Mouse (Mus musculus) spleen, embryonic (tissue): ENCODE results near the gene Fam185a.

Source experiments
- CTCF ChIA-PET: fragments of 350-600 bp; sonication (Branson Sonifier 250); formaldehyde crosslinking; loops from one replicate; lab custom pipeline; 2022; lab: Charles Lee

Gene Fam185a

DNA sequence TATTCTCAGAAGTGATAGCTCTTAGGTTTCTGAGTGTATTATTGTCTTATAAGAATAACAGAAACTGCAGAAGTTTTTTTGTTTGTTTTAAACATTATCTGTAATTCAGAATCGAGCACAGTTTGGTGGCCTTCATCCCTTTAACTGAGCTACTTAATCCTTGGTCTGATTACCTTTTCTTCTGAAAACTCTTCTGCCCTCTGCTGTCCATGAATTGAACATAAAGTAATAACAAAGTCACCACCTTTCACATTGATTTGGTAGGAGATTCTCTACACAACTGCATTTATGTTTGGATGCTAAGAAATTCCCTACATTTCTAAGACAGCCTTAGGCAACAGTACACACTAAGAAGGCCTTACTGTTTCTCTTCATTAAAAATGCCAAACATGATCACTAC is 4.1 kb upstream of the Fam185a start:
- CTCF ChIA-PET, result interaction anchor here (0.7 to 1.2 kb wide), 2 partner anchors 89 to 149 kb away, joined by 3 read pairs; no protein-coding TSS in a partner anchor

GRCm38 (mm10) chr5:21426666-21427065 is 1.9 kb downstream of the Fam185a start:
- CTCF ChIA-PET, result interaction anchor here (0.6 to 0.7 kb wide), 3 partner anchors 95 to 1535 kb away, joined by 3 to 4 read pairs (median 3); no protein-coding TSS in a partner anchor

DNA sequence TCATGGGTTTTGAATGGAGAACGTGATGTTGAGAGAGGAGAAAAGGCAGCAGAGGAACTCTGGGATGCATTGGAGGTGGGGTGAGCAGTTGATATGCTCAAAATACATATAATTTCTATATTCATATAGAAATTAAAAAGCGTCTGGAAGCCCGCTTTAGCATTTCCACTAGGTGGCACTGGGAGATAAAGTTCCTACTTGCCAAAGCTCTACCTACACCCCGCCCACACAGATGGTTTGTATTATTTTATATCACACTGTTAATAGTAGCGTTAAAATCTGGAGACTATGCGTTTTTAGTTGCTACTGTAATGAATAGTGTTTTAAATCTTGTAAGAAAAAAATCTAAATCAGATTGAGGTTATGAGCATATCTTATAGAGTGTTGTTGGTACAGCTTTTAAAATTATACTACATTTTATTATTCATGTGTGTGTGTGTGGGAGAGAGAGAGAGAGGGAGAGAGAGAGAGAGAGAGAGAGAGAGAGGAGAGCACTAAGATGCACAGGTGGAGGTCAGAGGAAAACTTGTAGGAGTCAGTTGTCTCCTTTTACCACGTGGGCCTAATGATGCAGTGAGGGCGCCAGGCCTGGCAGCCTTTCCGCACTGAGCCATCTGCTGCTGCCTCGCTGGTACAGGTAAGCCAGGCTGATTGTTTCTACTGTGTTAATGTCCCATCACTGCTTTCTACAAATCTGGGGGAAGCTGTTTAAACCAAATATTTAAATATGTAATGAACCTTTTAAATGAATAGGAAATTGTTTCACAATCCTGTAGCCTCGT is 9.6 kb downstream of the Fam185a start:
- CTCF ChIA-PET, result no interaction called here

GRCm38 (mm10) chr5:21436471-21436975 is 11.8 kb downstream of the Fam185a start:
- CTCF ChIA-PET, result interaction anchor here (0.6 kb wide), 1 partner anchor 80 kb away, joined by 4 read pairs; no protein-coding TSS in a partner anchor

DNA sequence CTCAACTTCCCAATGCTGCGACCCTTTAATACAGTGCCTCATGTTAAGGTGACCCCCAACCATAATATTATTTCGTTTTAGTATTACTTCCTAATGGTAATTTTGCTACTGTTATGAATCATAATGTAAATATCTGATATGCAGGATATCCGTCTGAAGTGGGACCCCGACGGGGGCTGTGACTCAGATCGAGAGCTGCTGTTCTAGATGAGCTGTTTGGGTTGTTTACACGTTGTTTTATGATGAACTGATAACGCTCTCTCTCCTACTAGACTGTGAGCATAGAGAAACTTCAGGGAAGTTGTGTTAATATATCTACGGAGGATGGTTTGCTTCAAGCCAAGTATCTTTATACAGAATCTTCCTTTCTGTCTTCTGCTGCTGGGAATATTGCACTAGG is 13.7 kb downstream of the Fam185a start:
- CTCF ChIA-PET, result no interaction called here

- CTCF ChIA-PET, result no interaction called here
Measured at GRCm38 (mm10) chr5:21439446-21440110, 14.8 kb downstream of the Fam185a start.

DNA sequence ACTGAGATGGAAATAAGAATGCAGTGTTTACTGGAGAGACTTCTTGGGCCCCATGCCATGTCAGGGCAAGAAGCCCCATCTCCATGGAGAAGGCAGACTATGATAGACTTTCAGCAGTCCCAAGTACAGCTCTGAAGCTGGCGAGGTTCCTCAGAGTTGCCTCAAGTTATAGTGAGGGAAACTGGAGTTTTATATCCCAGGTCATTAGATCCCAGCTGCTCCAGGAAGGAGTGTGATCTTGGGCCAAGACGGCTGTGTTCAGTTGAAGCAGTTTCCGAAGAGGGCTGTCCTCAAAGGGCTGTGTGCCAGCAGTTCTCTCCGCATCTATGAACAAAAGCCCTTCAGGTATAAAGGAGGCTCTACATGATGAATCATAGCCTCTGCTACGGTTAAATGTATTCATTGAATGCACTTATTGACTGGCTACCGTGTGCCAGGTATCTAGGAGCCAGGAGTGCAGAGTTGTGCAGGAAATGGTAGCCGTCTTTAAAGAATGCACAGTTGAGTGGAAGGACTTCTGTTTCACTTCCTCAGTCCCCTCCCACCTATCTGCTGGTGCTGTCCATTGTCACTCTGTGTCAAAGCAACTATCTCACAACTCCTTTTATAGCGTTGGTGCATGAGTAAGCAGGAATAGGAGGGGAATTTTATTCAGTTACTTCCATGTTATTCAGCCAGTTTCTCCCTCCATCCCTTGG is 16.2 kb downstream of the Fam185a start:
- CTCF ChIA-PET, result no interaction called here

DNA sequence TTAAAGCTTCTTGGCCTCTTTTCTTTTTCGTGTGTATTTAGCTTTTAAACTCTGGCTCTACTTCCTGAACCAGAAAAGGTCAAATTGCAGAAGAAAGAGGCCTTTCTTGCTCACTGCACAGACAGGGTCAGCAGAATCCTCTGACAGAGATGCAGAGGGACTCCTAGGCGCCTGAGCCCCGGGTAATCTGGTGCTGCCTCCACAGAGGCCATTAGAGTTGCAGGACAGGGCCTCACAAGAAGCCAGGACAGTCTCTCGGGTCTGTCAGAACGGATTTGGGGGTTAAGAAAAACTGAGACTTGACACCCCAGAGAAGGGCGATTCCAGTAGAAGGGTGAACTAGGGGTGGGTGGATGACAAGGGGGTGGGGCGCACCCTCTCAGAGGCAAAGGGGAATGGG is 42.6 kb downstream of the Fam185a start:
- CTCF ChIA-PET, result no interaction called here

DNA sequence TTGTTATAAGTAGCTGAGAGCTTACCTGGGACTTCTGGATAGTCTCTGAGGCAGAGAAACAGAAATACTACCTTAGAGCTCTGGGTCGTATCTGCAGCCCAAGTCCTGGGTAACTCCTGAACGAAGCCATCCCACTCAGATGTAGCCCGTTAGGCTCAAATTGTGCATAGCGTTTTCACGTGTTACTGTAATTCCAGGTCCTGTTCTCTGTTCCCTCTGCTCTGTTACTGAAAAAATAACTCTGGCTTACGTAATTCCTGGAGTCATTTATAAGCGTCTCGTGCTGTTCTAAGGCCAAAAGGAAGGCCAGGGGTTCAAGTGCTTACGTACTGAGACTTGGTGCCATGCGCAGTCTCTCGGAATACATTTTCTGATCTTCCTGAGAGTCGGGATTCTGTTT is 43.3 kb downstream of the Fam185a start:
- CTCF ChIA-PET, result no interaction called here

DNA sequence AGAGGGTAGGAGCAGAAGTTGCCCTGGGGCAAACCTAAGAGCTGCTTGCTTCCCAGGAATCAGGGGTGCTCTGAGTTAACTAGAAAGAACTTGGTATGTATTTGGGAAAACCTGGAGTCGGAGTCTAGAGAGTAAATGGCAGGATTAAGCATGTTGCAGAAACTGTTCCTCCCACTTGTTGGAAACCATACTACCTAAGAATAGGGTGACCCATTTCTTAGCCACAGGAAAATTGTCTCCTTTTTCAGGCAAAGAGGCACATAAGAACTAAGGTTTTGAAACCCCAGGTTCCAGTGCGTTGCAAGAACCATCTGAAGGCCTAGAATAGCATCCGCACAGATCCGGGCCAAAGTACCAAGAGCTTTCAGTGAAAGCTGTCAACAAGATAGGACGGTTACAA is 53.7 kb downstream of the Fam185a start:
- CTCF ChIA-PET, result no interaction called here

GRCm38 (mm10) chr5:21479746-21480145 is 55.0 kb downstream of the Fam185a start:
- CTCF ChIA-PET, result no interaction called here

GRCm38 (mm10) chr5:21481521-21481920 is 56.8 kb downstream of the Fam185a start:
- CTCF ChIA-PET, result no interaction called here

- CTCF ChIA-PET, result no interaction called here
Measured at GRCm38 (mm10) chr5:21482446-21483222, 57.9 kb downstream of the Fam185a start.

DNA sequence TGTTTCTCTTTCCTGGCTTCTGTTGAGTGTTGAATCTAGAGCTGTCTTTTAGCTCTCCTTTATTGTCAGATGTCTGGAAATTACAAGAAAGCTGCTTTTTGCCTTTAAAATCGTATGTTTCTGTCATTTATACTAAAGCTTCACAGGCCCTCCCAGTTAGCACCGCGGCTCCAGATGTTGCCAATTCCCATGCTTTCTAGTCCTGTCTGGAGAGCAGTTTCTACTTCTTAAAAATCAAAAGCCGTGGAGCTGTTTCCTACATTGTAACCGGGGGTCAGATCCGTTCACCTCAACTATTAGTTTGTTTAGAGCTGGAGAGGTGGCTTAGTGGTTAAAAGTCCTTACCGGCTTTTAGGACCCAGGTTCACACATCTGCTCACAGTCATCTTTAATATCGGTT is 58.5 kb downstream of the Fam185a start:
- CTCF ChIA-PET, result no interaction called here

GRCm38 (mm10) chr5:21485197-21485829 is 60.6 kb downstream of the Fam185a start:
- CTCF ChIA-PET, result no interaction called here

GRCm38 (mm10) chr5:21486798-21487197 is 62.0 kb downstream of the Fam185a start:
- CTCF ChIA-PET, result no interaction called here

DNA sequence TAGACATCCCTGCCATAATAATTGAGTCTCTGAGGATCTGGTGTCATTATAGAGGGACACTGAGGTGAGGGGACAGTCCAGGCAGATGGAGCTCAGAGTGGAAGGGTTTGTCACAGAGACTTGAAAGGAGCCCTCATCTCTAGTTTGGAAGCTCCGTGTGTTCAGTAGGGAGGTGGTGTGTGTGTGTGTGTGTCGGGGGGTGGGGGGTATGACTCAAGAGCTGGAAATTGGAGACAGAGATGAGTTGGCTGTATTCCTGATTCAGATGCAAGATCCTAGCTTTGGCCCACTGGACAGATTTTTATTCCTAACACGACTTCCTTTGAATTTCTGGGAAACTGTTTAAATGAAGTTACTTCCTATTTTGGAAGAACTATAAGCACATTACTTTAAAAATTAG is 62.5 kb downstream of the Fam185a start:
- CTCF ChIA-PET, result no interaction called here

GRCm38 (mm10) chr5:21487716-21488115 is 63.0 kb downstream of the Fam185a start:
- CTCF ChIA-PET, result no interaction called here

GRCm38 (mm10) chr5:21488506-21488905 is 63.7 kb downstream of the Fam185a start:
- CTCF ChIA-PET, result interaction anchor here (0.7 kb wide), 1 partner anchor 23 kb away, joined by 5 read pairs; no protein-coding TSS in a partner anchor

GRCm38 (mm10) chr5:21489135-21489534 is 64.4 kb downstream of the Fam185a start:
- CTCF ChIA-PET, result no interaction called here

DNA sequence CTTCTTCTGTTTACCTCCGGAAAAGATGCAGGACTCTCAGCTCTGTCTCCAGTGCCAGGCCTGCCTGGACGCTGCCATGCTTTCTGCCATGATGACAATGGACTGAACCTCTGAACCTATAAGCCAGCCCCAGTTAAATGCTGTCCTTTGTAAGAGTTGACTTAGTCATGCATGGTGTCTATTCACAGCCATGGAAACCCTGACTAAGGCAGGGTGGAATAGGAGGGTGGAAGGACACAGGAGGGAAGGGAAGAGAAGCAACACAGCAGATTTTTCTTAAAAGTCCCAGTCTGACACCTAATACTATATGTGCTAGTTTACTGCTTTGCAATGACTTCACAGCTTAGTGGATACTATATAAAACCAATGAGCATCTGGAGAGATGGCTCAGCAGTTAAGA is 66.7 kb downstream of the Fam185a start:
- CTCF ChIA-PET, result no interaction called here
